Mouse (Mus musculus) forebrain, embryonic 10.5 days (tissue): Measurements from ENCODE around the gene Pola2. TPM values are rescaled to one million over a fixed set of nuclear protein-coding genes. Genes with fewer than 3 reads are reported as not detected.

ENCODE experiments used
- DNase-seq: peaks from one replicate; pipeline ENCODE4 v3.0.0-alpha.2; 2017; ENCODE audit warnings: low spot score; ENCODE audit errors: extremely low spot score
- H3K27ac ChIP-seq: fragments of 300-500 bp; sonication (generic); 2 replicates; pipeline ENCODE4 v1.5.1; 2016; ENCODE audit warnings: mild to moderate bottlenecking
- H3K27me3 ChIP-seq: fragments of 300-500 bp; sonication (generic); 2 replicates; pipeline ENCODE4 v1.6.1; 2016; ENCODE audit warnings: mild to moderate bottlenecking; ENCODE audit not compliant: poor library complexity, severe bottlenecking
- H3K36me3 ChIP-seq: fragments of 300-500 bp; sonication (generic); replicated peaks from 2 replicates; pipeline ENCODE4 v1.6.1; 2016; ENCODE audit warnings: mild to moderate bottlenecking, moderate library complexity
- H3K4me1 ChIP-seq: fragments of 300-500 bp; sonication (generic); 2 replicates; pipeline ENCODE4 v1.6.1; 2016
- H3K4me3 ChIP-seq: fragments of 300-500 bp; sonication (generic); 2 replicates; pipeline ENCODE4 v1.5.1; 2016; ENCODE audit warnings: mild to moderate bottlenecking, moderate library complexity
- H3K9me3 ChIP-seq: fragments of 300-500 bp; sonication (generic); 2 replicates; pipeline ENCODE4 v1.6.1; 2016; ENCODE audit warnings: mild to moderate bottlenecking, moderate library complexity
- WGBS: fragments of 180-500 bp; shearing (Covaris S2); methylation state at CpG from one replicate; pipeline ENCODE4 v1.1.7; 2016; 5-methylcytosine and 5-hydroxymethylcytosine counted together
- polyA plus RNA-seq: library from polyadenylated mRNA; unstranded; fragments of >200 nt; fragmentation: Nextera tagmentation; extraction: Ambion mirVana; gene quantifications from 2 replicates; pipeline ENCODE4 v1.2.1, GENCODE M21; 2016

The Pola2 gene
- polyA plus RNA-seq, 1 experiment from 2014 or later: 122 TPM

- Histone ChIP-seq H3K4me3 (no peak overlapping the region), H3K27me3 (no peaks in the 10 kb centered on the region), H3K4me1 (peaks cover 1% of the 10 kb centered on the region; the same call in 1 of the 2 replicates), H3K36me3 (peaks cover 98% of the 10 kb centered on the region), H3K9me3 (no peaks in the 10 kb centered on the region), H3K27ac (no peak overlapping the region)
- 95% methylated on average over 15 of the region's 15 CpGs for WGBS
- DNase-seq: no peak
Measured at GRCm38 (mm10) chr19:5943404-5943803, 20.6 kb downstream of the Pola2 start.

- WGBS: 94% methylated on average over 7 of the region's 7 CpGs
- no peak overlapping the region for H3K4me3 ChIP-seq
- peaks cover 90% of the 10 kb centered on the region for H3K36me3 ChIP-seq
- H3K4me1 ChIP-seq: peaks cover 10% of the 10 kb centered on the region
- no peak for DNase-seq
- H3K27me3 ChIP-seq: no peaks in the 10 kb centered on the region
- H3K27ac ChIP-seq: no peak overlapping the region
- H3K9me3 ChIP-seq: no peaks in the 10 kb centered on the region
Measured at GRCm38 (mm10) chr19:5942581-5942980, 21.4 kb downstream of the Pola2 start.

- WGBS: 90% methylated on average over 10 of the region's 10 CpGs
- Histone ChIP-seq H3K36me3 (peaks cover 71% of the 10 kb centered on the region), H3K27ac (no peak overlapping the region), H3K27me3 (no peaks in the 10 kb centered on the region), H3K9me3 (no peaks in the 10 kb centered on the region), H3K4me1 (peaks cover 16% of the 10 kb centered on the region), H3K4me3 (no peak overlapping the region)
- DNase-seq: no peak
Measured at GRCm38 (mm10) chr19:5940656-5941055, 23.3 kb downstream of the Pola2 start.

- H3K27ac ChIP-seq: no peak overlapping the region
- 83% methylated on average over 4 of the region's 4 CpGs for WGBS
- no peaks in the 10 kb centered on the region for H3K9me3 ChIP-seq
- no peak for DNase-seq
- peaks cover 66% of the 10 kb centered on the region for H3K36me3 ChIP-seq
- H3K4me3 ChIP-seq: no peak overlapping the region
- H3K27me3 ChIP-seq: no peaks in the 10 kb centered on the region
- H3K4me1 ChIP-seq: peaks cover 18% of the 10 kb centered on the region
Measured at GRCm38 (mm10) chr19:5940173-5940572, 23.8 kb downstream of the Pola2 start.

GRCm38 (mm10) chr19:5939715-5940114, 24.3 kb downstream of the Pola2 start:
- no peaks in the 10 kb centered on the region for H3K9me3 ChIP-seq
- DNase-seq: no peak
- H3K4me3 ChIP-seq: no peak overlapping the region
- H3K27ac ChIP-seq: no peak overlapping the region
- peaks cover 61% of the 10 kb centered on the region for H3K36me3 ChIP-seq
- peaks cover 21% of the 10 kb centered on the region for H3K4me1 ChIP-seq
- no peaks in the 10 kb centered on the region for H3K27me3 ChIP-seq
- 87% methylated on average over 5 of the region's 5 CpGs for WGBS

- Histone ChIP-seq H3K9me3 (no peaks in the 10 kb centered on the region), H3K36me3 (peaks cover 49% of the 10 kb centered on the region), H3K4me1 (peaks cover 21% of the 10 kb centered on the region), H3K27ac (no peak overlapping the region), H3K4me3 (no peak overlapping the region), H3K27me3 (no peaks in the 10 kb centered on the region)
- WGBS: 85% methylated on average over 6 of the region's 6 CpGs
- no peak for DNase-seq
Measured at GRCm38 (mm10) chr19:5938516-5938915, 25.5 kb downstream of the Pola2 start.

GRCm38 (mm10) chr19:5937836-5938406, 26.1 kb downstream of the Pola2 start:
- no peaks in the 10 kb centered on the region for H3K9me3 ChIP-seq
- WGBS: 46% methylated on average over 14 of the region's 14 CpGs
- H3K4me1 ChIP-seq: peaks cover 21% of the 10 kb centered on the region
- H3K4me3 ChIP-seq: no peak overlapping the region; the same call in 1 of the 2 replicates
- no peak for DNase-seq
- H3K36me3 ChIP-seq: peaks cover 43% of the 10 kb centered on the region
- H3K27ac ChIP-seq: 0 out of 2 replicates have a peak overlapping the region, but pooled peaks have one; percentile 9
- no peaks in the 10 kb centered on the region for H3K27me3 ChIP-seq

GRCm38 (mm10) chr19:5937095-5937835, 26.7 kb downstream of the Pola2 start:
- Histone ChIP-seq H3K36me3 (peaks cover 37% of the 10 kb centered on the region), H3K27me3 (no peaks in the 10 kb centered on the region), H3K4me3 (no peak overlapping the region; the same call in 1 of the 2 replicates), H3K9me3 (no peaks in the 10 kb centered on the region), H3K27ac (peak overlapping the region; percentile 44; the same call in 1 of the 2 replicates), H3K4me1 (peaks cover 21% of the 10 kb centered on the region)
- no peak for DNase-seq
- 81% methylated on average over 21 of the region's 21 CpGs for WGBS

GRCm38 (mm10) chr19:5935691-5936090, 28.3 kb downstream of the Pola2 start:
- Histone ChIP-seq H3K9me3 (no peaks in the 10 kb centered on the region), H3K27ac (no peak overlapping the region), H3K4me1 (peaks cover 21% of the 10 kb centered on the region), H3K36me3 (peaks cover 22% of the 10 kb centered on the region), H3K4me3 (no peak overlapping the region), H3K27me3 (no peaks in the 10 kb centered on the region)
- 82% methylated on average over 5 of the region's 5 CpGs for WGBS
- DNase-seq: no peak

GRCm38 (mm10) chr19:5935266-5935665, 28.7 kb downstream of the Pola2 start:
- no peaks in the 10 kb centered on the region for H3K9me3 ChIP-seq
- 75% methylated on average over 3 of the region's 3 CpGs for WGBS
- no peaks in the 10 kb centered on the region for H3K27me3 ChIP-seq
- no peak overlapping the region for H3K4me3 ChIP-seq
- H3K36me3 ChIP-seq: peaks cover 18% of the 10 kb centered on the region
- no peak overlapping the region; the same call in 1 of the 2 replicates for H3K27ac ChIP-seq
- DNase-seq: no peak
- H3K4me1 ChIP-seq: peaks cover 21% of the 10 kb centered on the region

- Histone ChIP-seq H3K4me3 (no peak overlapping the region), H3K4me1 (peaks cover 28% of the 10 kb centered on the region), H3K36me3 (no peaks in the 10 kb centered on the region), H3K27me3 (peaks cover 17% of the 10 kb centered on the region), H3K27ac (peak overlapping the region; percentile 20; the same call in 1 of the 2 replicates), H3K9me3 (no peaks in the 10 kb centered on the region)
- 80% methylated on average over 14 of the region's 14 CpGs for WGBS
- no peak for DNase-seq
Measured at GRCm38 (mm10) chr19:5929634-5930596, 34.1 kb downstream of the Pola2 start.

- DNase-seq: no peak
- Histone ChIP-seq H3K27me3 (peaks cover 18% of the 10 kb centered on the region), H3K27ac (no peak overlapping the region), H3K9me3 (no peaks in the 10 kb centered on the region), H3K36me3 (no peaks in the 10 kb centered on the region), H3K4me3 (no peak overlapping the region), H3K4me1 (peaks cover 40% of the 10 kb centered on the region)
- 74% methylated on average over 3 of the region's 3 CpGs for WGBS
Measured at GRCm38 (mm10) chr19:5928546-5928945, 35.5 kb downstream of the Pola2 start.
